Mouse (Mus musculus) T-helper 17 cell (primary cell): ENCODE data around the gene Blvrb.

Source experiments
- in situ Hi-C, 2 experiments: fragments of 300-600 bp; cut with MboI, MseI; formaldehyde crosslinking; loops; 1 replicate in 1 of 2; 2 replicates in 1 of 2; pipeline ENCODE4 v1.15.1; 2025; ENCODE audit warnings: high pct_unique_total_duplicates in 2 of 2

The Blvrb gene

DNA sequence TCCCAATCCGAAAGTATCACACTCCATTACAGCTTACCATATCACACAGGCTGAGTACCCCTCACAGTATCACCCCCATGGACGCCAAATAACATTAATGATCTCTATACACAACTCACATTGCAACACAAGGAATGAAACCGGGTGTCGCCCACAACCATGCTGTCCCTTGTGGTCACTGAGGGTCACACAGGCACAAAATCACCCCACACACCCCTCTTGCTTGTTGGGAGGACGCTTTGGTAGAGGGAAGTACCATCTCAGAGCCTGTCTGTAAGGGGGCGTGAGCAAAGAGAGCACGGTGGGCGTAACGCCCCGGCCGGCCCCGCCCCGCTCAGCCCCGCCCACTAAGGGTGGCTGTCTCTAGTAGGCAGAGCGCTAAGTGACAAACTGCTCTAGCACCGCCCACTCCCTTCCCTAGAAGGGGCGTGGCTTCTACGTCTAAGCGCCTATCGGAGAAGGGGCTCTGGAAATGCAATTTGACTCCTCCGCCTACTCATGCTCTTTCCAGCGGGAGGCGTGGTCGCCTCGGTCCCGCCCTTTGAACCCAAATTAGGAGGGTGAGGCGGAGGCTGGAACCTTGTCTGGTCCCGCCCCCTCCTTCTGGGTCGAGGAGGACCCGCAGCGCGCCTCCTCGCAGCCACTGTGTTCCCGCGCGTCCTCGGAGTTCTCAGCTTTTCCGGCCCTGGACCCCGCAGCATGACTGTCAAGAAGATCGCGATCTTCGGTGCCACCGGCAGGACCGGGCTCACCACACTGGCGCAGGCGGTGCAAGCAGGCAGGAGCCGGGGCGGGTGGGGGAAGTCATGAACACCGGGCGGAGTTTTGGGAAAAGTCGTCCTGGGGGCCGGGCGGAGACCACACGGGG, at the start of gene Blvrb, which contains the start of gene Sptbn4:
Gene Blvrb (plus strand): TSS at position 560 of the 868 bp plus-strand sequence.
Gene Sptbn4 (minus strand): TSS at position 268 of the 868 bp plus-strand sequence.
- in situ Hi-C loops, result loop anchor here in 1 of 2 experiments (5.0 kb wide), 1 partner anchor 40 kb away; the partner anchor contains the start of gene Sertad1

DNA sequence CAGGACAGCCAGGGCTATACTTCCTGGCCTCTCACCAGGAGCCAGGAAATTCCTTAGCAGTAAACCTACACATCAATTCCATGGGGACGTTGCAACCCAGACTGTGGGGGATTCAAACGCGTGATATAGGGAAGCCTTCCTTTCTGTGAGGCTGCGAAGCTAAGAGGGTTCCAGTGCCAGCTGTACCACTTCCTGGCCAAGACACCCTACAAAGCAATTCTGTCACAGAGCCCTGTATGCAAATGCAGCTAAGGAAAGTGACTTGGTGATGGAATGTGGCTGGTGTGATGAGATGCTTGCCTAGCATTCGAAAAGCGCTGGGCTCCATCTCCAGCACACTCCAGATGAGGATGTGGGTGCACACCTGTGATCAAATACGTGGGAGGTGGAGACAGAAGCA, 47.2 kb upstream of the Blvrb start:
- in situ Hi-C loops, result no loop called here

DNA sequence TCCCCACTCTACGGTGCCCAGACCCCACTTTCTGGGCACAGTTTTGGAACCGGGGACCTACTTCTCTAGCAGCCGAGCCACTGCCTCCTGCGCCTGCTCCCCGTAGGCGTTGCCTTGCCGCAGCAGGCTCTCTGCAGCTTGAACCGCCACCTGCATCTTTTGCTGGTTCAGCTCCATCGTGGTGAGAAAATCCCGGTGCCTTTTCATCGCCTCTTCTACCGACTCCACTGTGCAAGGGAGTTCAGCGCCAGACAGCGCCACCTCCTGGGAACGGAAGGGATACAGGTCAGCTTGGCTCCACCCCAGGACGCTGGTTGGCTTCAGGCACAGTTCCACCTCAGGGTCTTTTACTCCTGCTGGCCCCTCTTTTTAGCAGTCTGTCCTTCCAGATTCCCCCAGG, 45.1 kb upstream of the Blvrb start:
- in situ Hi-C loops, result no loop called here

DNA sequence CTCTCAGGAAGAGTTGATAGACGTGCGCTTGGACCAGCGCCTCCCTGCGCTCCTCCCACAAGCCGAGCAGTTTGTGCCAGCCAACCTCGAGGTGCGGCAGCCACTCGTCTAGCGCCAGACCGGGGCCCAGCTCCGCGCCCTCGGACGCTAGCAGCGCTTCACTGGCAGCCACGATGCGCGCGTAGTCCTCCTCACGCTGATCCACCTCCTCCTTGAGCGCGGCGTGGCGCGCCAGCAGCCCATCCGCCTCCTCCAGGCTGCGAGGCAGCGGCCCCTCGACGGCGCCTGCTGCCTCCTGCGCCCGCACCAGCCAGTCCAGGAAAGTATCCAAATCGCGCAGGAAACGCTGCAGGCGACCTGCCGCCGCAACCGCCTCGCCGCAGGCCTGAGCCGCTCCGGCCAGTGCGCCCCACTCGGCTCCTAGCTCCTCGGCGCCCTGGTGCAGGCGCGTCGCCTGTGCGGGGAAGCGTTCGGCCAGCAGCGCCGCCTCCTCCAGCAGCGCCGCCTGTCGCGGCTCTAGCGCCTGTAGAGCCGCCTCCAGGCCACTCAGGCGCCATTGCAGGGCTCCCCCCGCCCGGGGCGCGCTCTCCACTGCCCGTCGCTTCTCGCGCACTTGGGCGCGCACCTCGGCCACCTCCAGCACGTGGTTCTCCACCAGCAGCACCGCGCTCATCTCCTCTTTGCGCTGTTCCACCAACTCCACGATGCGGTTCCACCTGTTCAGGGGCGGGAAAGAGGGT, 43.4 kb upstream of the Blvrb start:
- in situ Hi-C loops, result no loop called here

DNA sequence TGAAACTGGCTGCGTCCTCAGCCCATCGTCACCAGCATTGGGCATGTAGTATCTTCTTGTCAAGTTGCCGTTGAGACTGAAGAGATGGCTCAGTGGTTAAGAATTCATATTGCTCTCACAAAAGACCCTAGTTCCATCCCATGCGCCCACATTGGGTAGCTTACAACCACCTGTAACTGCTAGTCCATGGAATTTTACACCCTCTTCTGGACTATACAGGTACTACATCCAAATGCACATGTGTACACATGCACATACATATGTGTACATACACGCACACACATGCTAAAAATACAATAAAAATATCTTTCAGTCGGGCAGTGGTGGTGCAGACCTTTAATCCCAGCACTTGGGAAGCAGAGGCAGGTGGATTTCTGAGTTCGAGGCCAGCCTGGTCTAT, 41.3 kb upstream of the Blvrb start:
- in situ Hi-C loops, result no loop called here

DNA sequence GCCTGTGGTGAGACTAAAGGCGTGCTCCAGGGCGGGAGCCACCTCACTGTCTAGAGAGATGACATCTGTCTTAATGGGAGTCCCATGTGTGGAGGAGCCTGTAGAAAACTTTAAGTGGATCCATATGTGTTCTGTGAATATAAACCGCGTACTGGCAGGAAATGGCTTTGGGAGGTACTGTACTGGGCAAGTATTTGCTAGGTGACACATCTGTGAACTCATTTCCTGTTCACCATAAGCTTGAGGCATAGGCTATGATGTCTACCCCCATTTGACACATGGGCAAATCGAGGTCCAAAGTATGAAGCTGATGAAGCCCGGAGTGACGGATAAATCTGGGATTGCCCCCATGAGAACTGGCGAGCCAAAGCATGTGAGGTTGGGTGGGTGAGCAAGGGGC, 40.0 kb upstream of the Blvrb start:
- in situ Hi-C loops, result no loop called here

DNA sequence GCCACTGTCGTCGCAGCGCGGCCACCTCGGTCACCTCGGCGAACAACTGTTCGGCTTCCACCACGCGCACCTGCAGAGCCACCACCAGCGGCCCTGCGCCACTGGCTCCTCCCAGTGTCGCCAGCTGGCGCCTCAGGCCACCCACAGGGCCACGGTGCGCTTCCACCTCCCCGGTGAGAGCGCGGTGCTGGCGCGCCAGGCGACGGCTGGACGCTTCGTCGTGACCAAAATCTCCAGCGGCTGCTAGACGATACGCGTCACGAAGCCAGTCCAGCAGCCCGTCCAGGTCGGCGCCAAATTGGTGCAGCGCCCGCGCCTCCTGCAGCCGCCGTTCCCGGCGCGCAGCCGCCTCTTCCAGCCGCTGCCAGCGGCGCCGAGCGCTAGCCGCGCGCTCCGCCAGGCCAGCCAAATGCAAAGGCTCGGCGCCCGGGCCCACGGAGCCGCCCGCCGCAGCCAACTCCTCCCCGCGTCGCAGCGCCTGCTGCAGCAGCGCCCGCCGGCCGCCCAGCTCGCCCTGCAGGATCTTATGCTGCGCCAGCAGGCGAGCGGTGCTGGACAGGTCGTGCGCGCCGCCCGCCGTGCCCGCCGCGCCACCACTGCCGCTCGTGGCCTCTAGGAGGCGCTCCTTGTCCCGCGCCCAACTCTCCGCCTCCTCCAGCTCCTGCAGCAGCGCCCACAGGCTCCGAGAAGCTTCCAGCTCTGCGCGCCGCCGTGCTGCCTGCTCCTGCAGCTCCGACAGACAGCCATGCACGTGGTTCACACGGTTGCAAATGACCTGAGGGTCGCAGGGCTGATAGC, 39.2 kb upstream of the Blvrb start:
- in situ Hi-C loops, result no loop called here

DNA sequence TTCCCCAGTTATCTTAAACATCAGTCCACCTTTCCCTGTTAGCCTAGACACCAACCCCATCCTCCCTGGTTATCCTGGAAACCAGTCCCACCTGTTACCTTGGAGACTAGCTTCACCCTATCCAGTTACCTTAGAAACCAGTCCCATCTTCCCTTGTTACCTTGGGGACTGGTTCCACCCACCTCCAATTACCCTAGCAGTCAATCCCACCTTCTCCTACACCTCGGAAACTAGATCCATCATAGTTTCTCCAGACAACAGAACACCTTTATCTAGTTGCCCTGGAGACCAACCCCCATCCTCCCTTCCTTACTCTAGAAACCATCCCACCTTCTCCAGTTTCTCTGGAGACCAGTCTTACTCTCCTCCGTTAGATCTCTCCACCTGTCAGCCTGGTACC, 30.6 kb upstream of the Blvrb start:
- in situ Hi-C loops, result no loop called here

DNA sequence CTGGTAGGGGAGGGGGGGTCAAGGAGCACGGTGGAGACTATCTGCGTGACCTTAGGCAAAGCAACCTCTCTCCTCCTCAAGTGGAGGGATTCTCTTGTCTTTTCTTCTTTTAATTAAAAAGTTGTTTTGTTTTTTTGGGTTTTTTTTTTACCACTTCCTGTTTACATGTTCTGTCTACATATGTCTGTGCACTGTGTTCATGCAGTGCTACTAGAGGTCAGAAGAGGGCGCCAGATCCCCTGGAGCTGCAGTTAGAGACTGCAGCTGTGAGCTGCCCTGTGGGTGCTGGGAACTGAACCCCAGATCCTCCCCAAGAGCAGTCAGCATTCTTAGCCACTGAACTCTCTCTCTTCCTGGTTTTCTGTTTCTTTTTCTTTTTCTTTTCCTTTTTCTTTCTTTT, 28.7 kb upstream of the Blvrb start:
- in situ Hi-C loops, result no loop called here

DNA sequence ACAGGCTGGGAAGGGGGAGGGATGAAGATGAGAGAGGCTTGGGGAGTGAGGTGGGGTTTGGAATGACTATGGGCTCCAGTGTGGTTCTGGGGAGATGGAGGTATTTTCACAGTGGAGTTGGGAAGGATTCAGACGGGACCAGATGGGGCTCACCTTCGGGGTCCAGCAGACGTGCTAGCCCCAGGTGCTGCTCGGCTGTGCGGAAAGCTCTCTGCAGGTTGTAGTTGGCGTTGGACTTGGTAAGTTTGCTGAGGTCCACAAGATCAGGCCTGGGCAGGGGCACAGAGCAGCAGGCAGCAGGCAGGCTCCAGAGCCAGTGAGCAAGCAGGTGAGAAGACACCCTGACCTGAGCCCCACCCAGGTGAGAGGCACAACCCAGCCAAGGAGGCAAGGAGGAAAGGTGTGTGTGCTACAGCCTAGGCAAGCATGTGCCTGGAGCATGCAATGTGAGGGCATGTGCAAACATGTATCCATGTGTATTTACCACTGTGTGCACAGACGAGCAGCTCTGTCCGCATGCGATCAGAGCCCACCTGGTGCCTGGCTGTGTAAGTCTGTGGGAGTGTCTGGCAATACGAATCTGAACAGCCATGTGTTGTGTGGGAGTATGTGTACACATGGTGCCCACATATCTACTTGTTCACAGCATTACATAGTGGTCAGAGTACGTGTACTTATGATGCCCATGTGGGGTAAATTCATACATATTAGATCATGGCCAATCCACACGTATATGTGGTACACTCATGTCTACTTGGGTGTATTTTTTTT, 24.0 kb upstream of the Blvrb start:
- in situ Hi-C loops, result no loop called here

DNA sequence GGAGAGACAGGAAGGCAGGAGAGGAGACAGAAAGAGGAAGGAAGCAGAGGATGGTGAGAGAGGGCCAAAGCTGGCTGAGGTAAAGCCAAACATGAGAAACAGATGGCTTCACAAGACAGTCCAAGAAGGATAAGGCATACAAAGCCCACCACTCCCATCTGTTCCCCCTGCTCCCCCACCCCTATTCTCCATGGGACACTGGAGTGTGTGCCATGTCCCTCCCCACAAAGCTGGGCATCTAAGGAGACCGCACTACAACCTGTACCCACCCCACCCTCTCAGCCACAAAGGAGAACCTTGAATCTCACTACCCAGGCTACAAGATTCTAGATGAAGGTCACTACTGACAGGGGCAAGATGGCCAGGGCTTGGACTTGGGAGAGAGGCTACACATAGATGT, 20.4 kb upstream of the Blvrb start:
- in situ Hi-C loops, result no loop called here

DNA sequence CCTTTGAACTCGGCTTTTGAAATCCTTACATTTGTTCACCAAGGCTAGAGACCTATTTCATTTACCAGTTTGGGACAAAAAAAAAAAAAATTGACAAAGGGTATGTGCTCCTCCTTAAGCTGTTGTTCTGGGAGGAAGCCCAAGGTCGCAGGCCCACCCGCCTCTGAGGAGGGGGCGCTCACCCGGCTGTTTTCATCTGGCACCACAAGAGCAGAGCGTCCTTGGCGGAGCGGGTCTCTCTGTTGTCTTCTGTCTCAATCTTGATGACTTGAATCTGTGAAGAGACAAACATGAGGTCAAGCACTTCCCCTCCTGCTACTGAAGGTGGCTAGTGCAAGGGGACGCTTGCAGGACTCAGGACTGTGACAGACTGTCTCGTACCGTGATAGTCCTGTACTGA, 19.8 kb upstream of the Blvrb start:
- in situ Hi-C loops, result no loop called here

DNA sequence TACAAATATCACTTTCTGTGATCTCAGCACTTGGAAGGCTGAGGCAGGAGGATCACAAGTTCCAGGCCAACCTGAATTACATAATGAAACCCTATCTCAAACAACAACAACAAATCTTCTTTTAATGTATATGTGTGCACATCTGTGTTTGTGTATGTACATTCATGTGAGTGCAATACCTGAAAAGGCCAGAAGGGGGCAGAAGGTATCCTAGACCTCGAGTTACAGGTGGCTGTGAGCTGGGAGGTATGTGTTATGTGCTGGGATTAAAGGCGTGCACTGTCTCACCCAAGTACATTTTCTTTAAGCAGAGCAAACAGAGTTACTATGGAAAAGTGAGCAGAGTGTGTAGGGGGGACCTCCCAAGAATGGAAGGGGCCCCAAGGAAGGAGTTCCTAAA, 18.6 kb upstream of the Blvrb start:
- in situ Hi-C loops, result no loop called here

DNA sequence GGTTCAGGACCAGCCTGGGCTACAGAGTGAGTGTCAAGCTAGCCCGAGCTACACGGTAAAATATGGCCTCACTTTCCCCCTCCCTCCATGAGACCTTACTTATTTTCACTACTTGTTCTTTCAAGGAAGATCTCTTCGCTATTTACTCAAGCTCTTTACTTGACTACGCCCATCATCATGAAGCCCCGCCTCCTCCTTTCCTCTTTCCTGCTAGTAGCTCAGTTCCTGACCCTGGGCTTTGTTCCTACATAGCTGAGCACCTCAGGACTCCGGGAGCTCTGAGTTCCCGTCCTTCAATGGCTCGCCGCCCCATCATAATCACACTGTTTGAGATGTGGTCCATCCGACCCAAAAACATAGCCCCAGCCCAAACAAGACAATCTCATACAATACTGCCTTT, 14.4 kb upstream of the Blvrb start:
- in situ Hi-C loops, result no loop called here

DNA sequence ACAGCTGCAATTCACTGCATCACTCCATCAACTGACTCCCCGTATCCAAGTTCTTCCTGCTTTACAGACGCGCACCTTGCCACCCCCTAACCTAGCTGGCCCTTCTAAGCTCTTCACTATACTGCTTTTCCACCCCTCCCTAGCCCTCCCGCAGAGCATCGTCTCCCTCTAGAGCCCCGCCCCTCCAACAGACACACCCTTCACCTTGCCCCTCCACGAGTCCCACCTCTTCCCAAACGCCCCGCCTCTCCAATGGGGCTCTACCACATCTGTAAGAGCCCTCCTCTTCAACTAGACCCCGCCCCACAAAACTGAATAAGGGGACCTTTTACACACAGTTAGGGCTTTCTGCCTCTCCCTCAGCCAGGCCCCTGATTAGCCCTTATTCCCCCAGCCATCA, 14.0 kb upstream of the Blvrb start:
- in situ Hi-C loops, result no loop called here

DNA sequence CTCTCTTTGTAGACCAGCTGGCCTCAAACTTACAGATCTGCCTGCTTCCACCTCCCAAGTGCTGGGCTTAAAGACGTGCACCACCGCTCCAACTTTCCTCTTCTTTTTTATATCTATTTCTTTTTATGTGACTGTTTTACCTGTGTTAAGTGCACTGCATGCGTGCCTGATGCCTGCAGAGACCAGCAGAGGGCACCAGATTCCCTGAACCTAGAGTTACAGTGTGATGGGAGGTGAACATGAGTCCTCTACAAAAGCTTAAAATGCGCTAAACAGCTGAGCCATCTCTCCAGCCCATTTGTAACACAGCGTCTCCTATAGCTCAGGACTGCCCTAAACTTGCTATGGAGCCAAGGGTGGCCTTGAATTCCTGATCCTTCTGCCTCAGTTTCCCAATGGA, 10.2 kb upstream of the Blvrb start:
- in situ Hi-C loops, result loop anchor here (5.0 kb wide), 1 partner anchor 90 kb away; no protein-coding TSS in a partner anchor

DNA sequence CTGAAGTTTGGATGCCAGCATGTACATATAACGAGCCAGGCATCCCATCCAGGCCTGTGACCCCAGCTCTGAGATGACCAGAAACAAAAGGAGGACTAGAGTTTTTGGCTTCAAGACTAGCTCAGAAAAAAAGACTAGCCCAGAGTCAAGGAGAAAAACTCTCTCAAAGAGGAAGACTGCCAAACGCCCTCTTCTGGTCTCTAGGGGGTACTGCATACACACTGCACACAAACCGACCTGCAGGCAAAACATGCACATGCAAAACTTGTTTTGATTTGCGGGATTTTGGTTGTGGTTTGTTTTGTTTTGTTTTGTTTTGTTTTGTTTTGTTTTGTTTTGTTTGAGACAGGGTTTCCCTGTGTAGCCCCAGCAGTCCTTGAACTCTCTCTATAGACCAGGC, 7.8 kb upstream of the Blvrb start:
- in situ Hi-C loops, result no loop called here

DNA sequence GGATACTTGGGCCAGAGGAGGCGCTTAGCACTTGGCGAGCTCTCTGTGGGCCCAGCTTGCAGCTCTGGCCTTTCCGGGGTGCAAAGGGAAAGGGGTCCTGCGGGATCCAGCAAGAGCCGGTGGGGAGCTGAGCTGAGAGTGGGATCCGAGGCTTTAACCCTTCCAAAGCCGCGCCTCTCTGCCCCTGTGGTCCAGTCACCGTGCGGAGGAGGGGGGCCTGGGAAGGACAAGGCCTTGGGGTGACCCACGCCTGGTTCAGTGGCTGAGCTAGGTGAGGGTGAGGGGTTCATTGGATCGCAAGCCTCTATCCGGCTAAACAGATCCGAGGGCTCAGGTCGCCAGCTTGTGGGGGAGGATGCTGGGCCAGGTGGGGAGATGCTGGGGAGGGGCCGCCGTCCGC, 1.7 kb upstream of the Blvrb start:
- in situ Hi-C loops, result loop anchor here in 1 of 2 experiments (5.0 kb wide), 1 partner anchor 41 kb away; the partner anchor contains the start of gene Sertad1

DNA sequence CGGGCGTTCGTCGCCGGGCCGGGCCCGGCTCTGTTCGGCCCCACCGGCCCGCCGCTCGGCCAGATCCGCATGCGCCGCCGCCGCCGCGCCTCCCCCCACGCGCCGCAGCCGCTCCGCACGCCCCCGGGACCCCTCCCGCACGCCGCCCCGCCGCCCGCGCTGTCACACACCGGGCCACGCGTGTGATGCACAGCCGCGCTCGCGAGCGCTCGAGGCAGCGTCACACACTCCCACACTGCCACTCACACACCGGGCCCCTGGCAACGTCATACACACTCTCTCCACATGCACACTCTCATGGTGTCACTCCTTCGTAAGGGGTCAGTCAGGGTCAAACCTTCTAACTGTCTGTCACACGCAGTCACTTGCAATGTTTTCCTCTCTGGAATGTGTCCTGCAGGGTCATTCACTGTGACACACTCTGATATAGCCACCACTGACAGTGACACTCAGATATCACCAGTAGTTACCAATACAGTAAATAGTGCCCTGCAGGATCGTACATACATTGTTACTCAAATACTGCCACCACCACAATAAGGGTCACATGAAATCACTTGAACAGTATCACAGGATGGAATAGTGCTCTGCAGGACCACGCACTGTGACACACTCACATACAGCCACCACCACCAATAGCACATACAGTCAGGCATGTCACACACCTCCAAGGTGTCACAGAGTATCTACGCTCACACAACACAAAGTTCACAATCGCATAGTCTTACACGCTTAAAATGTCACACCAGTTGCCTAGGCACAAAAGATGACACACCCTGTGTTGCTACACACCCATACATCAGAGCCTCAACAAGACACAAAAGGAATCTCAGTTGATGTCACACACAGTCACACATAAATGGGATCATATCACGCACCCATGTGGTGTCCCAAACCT, 1.0 kb upstream of the Blvrb start:
- in situ Hi-C loops, result loop anchor here in 1 of 2 experiments (5.0 kb wide), 1 partner anchor 41 kb away; the partner anchor contains the start of gene Sertad1
